Mouse (Mus musculus) lung, postnatal 4 days (tissue): ENCODE measurements at regions not wholly inside any gene's neighbourhood (a gene's known extent, or its start where the extent isn't known, plus 50 kb on each side); places are given as distances from the start of the nearest gene placed in this dataset.

Experiments used
- DNase-seq, 2 experiments: peaks; one replicate each; pipeline ENCODE4 v3.0.0; 2021

DNA sequence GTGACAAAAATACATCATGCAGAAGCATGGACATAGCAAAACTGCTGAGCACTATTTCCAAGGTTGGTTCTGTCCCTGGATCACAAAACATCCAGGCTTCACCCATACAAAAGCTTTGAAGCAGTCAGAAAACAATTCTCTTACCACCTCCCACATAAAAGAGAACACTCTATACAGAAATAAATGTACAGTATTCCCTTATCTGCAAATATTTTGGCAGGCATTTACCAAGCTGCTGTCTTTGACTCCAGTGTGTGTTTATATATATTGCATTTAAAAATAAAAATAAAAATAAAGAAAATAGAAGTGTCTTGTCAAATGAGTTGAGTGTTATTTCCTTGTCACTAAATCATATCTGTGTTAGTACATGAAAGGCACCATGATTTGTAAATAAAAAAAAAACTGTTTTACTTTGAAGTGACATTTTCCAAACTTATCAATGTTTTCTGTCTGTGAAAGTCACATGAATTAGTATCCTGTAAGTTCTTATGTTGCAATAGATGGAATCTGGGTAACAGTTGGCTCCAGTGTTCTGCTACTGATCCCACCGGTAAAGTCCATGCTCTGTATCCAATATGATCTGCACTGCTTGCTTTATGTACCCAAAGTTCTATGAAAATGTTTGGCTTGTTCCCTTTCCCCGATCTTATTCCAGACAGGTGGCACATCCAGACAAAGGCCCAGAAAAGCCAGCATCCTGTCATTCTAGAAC is 59.9 kb upstream of the Cd93 start:
- no peak for DNase-seq

DNA sequence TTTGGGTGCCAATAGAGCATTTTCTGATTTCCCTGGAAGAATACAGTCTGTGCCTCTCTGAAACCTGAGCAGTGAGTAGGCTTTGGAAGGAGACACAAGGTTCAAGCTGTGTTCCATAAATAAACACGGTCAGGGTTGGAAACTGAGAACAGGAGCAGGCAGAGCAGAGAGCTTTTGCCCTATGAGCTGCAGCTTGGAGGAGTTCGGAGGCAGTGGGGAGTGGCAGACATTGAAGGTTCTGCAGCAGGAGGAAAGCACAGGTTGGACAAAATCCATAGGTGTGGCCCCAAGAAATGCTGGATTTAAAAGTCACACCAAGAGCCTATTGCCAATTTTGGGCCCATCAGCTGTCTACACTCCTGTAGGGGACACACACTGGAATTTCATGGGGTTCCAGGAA is 59.0 kb upstream of the Cd93 start:
- DNase-seq, result no peak

DNA sequence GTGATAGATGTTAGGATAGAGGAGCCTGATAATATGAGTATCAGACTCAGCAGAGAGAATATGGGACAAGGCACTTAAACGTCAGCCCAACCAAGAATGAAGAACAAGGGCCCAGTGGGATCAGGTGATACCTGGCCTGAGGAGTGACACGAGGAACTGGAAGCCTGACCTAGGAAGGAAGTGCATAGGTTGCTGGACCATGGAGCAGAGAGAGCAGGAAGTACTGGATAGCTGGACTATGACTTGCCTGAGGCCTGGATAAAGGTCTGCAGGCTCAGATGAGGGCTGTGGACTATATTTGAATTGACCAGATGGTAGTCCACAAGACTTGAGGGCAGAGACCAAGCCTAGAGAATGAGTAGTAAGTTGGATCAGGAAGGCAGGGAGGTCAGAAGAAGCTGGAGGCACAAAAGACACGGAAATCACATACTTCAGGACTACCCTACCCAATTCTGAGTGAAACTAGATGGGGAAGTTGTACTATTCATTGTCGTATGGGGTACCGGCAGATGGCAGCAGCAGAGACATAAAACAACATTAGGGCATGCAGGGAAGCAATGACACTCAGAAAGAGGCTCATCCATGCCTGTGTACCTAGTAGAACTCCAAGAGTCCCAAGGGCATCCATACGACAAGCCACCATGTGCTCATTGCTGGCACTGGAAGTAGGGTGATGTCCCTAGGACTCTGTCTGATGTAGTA is 57.0 kb upstream of the Cd93 start:
- DNase-seq, result no peak

DNA sequence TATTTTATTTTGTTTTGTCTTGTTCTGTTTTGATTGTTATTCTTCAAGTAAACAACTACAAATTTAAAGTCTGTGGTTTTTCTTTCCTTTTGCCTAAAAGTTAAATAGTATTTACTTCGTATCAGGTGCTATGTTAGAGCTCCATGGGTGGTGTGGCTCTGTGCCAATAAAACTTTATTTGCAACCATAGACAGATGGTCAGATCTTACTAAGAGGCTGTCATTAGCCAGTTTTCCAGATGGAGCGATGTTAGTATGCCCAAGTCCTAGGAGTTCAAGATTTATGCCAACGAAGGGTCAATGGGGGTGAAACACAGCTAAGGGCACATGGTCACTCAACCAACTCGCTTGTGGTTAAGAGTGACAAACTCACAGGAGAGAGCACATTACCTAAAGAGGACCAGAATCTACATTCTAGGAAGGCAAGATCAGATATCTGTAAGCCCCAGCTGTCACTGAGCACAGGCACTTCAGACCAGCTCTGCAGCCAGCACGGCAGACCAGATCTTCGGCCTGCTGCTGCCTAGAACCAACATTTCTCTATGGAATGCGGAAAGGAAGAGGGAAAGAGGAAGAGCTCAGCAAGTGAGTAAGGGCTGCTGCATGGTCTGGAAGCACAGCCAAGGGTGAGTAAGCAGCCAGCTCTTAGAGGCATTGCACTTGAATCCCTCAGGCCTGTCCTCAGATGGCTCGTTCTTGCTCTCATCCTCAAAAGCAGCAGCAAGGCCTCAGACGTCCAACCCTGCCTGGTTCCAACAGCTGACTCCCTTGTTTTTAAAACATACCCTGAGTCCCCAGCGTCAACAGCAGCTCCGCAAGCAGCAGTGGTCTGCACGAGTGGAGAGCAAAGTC is 54.3 kb upstream of the Cd93 start:
- peak in 1 of 2 experiments; percentile 24 for DNase-seq

DNA sequence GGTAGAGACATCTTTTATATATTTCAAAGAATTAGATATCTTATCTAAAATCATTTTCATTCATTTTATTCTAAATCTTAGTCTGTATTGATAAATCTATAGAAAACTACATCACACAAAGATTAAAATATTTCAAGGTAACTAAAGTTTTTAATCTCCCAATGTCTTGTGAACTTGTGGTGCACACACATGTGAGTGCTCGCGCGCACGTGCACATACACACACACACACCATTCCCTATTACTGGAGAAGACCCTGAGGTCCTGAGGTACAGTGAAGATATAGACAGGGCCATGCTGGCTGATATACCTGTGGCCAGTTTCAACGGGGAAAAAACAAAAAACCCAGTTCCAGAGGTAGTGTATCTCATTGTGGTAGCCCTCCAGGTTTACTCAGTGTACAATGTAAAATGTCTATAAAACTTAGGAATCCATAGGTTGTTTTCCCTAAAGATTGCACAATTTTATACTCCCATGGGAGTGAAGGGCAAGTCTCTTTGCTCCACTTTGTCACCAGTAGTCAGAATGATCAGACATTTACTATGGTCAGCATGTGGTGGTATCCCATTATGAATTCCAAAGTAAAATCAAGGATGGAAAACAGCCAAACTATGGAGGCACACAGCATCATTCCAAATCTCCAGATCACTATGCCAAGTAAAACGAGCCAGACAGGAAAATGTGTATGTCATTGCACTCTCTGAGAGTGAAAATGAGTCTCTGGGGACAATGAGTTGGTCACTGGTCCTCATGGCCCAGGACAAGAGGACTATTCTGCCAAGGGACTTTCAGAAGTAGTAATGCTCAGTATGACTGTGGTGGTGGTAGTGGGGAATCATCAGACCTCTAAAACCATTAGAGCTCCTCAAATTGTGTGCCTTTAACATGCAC is 53.0 kb upstream of the Cd93 start:
- DNase-seq, result no peak

DNA sequence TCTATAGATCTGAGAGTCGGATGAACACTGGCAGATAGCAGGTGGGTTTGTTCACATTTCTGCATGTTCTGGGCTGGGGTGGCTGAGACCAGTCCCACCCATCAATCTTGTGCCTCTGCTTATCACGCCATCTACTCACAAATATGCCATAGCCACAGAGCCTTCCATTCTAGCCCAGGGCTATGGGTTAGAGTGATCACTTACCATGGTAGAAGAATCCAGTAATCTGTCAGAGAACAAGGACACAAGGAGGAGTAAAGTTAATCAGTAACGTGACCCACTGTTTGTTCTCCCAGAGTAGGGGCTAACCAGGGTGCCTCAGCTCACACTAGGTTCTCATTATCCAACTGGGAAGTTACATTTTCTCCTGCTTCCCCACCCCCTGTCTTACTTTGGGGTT is 52.1 kb upstream of the Cd93 start:
- DNase-seq, result no peak

DNA sequence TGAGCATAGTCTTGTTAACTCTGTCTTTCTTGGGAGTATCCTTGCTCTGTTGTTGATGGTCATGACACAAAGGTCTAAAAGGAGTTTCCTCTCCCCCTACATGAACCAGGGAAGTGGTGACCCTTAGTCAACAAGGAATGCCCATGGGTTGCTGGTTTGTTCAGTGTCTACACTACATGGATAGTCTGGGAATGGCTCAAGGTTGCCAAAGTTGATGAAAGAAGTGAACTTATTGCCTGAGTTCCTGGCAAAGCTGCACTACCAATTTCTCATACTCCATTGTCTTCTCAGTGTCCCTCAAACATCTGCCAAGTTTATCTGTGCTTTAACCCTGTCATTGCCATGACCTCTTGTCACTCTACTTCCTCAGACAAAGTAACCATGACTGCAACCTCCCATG is 49.9 kb upstream of the Cd93 start:
- DNase-seq, result no peak
